Mouse (Mus musculus) thymus, postnatal 14 days (tissue): ENCODE results near the gene Ostf1.

Experiments used
- DNase-seq: peaks from one replicate; pipeline ENCODE4 v3.0.0; 2021

Gene Ostf1

GRCm38 (mm10) chr19:18631644-18632219, at the start of gene Ostf1, which contains the start of gene Nmrk1:
Gene Ostf1, minus strand, starts transcription at chr19:18631823.
Gene Nmrk1, plus strand, starts transcription at chr19:18631950.
- peak; percentile 96 for DNase-seq

- no peak for DNase-seq
These were observed 41.5 kb upstream of the Ostf1 start for GRCm38 (mm10) chr19:18673116-18673515.

DNA sequence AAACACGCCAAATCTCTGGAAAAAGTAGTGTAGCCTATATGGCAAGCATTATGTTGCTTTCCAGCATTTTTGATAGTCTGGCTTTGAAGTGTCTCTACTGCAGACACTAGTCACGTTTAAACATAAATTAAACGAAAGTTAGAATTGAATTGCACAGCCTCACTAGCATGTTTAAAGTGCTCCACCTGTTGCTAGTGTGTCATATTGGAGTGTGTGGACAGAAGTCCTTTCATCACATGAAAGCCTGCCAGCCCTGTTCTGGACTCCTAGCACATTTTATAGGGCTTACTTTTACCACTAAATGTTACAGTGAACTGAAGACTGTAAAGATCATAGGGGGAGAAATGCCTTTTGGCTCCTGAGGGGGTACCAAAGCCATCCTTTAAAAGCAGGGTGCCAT, 40.9 kb upstream of the Ostf1 start:
- DNase-seq: no peak

DNA sequence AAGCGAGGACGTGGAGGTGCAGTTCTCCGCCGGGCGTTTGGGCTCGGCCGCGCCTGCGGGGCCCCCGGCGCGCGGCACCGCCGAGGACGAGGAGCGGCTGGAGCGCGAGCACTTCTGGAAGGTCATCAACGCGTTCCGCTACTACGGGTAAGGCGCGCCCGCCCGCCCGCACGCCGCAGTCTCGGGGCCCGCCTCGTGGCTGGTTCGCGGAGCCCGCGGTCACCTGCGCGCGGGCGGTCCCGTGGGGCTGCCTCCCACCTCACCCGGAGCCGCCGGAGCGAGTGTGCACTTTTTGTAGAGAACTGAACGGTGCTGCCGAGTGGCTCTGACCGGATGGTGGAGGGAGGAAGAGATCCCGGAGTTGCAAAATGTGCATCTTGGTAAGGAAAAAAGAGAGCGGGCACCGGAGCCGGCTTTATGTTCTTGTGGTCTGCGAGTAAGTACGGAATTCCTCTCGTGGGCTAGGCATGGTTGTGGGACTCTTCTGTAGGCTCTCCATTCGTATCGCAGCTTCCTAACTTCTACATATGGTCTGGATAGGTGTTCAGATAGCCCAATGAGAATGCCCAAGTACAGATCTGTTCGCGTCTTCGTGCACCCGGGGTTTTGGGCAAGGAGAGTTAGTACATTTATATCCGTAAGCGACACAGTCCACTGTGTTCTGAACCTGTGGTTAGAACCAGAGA, 39.6 kb upstream of the Ostf1 start:
- DNase-seq: peak; percentile 66

DNA sequence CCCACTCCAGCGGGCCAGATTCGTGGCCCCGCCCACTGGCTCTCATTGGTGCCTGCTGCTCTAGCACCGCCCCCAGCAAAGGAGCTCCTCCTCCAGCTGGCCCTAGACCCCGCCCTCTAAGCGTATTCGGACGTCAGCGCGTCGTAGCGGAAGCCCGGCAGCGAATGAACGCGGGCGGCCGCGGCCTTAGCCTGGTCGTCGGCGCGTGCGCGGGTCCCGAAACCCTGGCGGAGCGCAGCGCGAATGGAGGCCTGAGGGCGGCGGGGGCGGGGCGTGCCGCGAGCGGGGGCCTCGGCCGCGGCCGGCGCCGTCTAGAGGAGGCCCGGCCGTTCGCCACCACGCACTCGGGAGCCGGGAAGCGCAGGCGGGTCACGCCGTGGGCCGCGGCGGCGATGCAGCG, 39.0 kb upstream of the Ostf1 start, which contains the start of gene Carnmt1:
TSS of gene Carnmt1 (plus strand) at position 157 of the 400 bp plus-strand sequence.
- DNase-seq: peak; percentile 99

DNA sequence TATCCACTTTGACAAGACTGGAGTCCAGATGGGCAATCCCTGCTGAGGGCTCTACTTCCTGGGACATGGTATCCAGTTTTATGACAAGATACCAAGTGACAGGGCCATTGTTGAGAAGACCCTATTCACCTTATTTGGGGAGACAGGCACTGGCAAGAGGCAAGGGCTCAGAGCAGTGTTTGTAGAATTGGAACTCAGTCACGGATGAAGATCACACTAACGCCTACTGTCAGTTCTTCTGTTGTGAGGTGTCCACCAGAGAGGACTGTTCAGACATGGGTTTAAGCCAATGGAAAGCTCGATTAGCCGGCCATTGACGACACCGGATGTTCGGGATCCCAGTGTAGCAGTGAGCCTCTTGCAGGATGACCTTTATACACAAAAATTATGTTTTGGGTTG, 37.9 kb upstream of the Ostf1 start:
- no peak for DNase-seq

DNA sequence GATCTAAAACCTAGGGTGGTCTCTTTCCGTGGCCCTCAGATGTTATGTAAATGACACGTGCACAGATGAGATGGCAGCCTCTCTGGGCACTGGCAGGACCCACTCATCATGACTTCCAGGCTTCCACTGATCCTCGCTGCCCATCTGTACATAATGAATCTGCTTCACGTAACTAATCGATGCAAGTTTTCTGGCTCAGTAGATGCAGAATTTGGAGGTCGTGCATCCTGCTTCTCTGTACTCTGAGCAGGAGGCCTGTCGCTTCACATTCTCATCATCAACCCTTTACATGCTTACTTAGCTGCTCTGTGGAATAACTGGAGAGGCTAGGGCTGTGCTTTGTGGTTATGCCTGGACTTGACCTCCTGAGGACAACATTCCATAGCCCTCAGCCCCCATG, 35.3 kb upstream of the Ostf1 start:
- no peak for DNase-seq

DNA sequence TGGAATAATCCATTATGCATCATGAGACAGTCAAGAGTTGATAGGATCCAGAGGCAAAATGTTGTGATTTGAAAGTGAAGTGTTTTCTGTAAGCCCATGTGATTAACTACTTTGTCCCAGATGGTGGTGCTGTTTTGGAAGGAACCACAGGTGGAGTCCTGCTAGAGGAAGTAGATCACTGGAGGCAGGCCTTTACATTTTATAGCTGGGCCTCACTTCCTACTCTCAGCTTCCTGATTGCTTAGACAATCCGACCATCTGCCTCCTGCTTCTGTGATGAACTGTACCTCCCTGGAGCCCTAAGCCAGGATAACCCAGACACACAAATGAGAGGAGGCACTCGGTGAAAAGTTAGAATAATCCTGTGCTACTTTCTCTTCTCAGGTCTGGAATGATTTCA, 32.3 kb upstream of the Ostf1 start:
- DNase-seq: no peak

DNA sequence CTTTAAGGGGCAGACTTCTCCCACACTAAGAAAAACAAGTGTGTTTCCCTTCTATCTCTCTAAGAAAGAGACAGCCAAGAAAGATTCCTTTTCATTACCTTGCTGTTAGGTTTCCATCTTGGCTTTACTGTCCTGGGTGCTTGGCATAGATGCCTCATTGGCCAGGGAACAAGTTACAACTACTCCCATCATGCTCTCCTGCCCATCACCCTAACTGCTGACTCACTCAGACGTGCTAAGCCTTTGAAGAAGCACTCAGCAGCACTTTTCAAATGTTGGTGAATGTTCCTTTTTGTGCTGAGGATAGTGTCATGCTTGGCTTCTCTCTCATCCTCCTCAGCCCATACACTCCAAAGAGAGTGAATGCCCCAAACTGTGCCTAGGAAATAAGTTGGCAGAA, 30.1 kb upstream of the Ostf1 start:
- no peak for DNase-seq

DNA sequence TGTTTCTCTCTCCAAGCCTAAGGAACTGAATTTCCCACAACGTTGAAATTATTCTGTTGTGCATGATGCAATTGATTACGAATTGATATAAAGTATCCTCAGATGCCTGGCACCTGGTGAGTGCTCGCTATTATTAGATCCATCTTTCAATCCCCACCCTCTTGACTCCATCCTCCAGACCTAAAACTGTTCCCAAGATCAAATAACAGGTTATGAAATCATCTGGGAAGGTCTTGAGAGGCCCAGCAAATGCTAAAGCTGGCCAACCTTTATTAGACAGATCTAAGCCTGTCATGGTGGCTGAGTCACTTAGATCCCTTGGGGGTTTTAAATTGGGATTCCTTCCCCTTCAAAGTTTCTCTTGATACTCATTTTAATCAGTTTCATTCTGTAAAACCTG, 28.8 kb upstream of the Ostf1 start:
- no peak for DNase-seq

DNA sequence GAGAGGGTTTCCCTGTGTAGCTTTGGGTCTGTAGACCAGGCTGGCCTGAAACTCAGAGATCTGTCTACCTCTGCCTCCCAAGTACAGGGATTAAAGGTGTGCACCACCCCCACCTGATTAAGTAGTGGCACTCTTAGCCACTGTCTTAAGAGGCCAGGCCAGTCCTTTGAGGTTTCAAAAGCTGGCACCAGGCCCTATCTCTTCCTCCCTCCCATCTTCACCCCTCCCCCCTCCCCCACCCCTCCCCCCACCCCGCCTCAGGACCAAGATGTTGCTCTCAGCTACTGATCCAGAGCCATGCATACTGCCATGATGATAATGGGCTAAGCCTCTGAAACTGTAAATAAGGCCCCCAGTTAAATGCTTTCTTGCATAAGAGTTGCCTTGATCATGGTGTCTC, 27.7 kb upstream of the Ostf1 start:
- DNase-seq: no peak

- no peak for DNase-seq
These were observed 26.9 kb upstream of the Ostf1 start for GRCm38 (mm10) chr19:18658473-18658872.

- no peak for DNase-seq
These were observed 24.4 kb upstream of the Ostf1 start for GRCm38 (mm10) chr19:18655999-18656398.

DNA sequence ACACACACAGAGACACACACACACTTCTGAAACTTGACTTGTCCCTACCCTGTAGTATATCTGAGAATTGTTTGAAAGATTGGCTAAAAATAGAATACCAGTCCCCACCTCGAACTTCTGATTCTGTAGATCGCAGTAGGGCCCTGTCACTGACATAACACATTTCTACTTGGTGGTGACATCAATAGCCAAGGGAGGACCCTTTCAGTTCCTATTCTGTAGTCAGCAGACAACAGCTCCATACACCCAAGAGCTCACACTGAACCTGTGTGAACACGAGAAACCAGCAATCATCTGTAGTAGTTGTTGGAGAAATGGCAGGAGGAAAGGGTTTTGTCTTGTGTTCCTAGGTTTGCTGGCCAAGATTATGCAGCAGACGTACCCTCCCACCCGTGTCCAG, 23.4 kb upstream of the Ostf1 start:
- no peak for DNase-seq

- no peak for DNase-seq
These were observed 22.7 kb upstream of the Ostf1 start for GRCm38 (mm10) chr19:18654330-18654729.

DNA sequence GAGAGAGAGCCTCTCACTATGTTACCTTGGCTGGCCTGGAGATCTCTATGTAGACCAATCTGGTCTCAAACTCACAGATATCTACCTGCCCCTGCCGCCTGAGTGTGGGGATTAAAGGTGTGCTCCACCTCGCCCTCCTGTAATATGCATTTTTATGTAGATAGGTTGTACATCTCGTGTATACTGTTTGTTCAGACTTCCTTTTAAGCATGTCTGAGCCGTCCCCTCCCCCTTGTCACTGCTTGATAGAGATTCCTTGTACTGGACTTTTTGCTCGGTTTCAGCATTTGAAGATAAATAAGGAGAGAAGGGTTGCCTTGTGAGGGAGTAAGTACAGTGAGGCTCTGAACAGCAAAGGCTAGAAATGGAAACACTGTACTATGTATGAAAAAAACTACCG, 21.4 kb upstream of the Ostf1 start:
- no peak for DNase-seq

GRCm38 (mm10) chr19:18652592-18652991, 21.0 kb upstream of the Ostf1 start:
- DNase-seq: no peak

DNA sequence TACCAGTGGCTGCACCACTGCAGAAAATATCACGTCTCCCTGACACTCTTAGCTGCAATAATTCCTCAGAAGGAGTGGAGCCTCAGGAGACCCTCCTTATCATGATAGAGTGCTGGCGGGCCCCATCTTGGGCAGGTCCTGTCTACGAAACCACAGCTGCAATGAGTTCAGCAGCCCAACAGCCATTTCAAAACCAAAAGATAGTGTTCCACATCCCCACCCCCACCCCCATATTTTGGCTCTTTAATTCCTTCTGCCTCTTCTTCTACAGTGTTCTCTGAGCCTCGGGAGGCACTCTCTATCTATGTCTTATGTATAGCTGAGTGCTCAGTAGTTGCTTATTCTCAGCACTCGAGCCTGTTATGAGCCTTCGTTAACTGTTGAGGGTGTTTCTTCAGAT, 18.9 kb upstream of the Ostf1 start:
- no peak for DNase-seq

- no peak for DNase-seq
These were observed 18.3 kb upstream of the Ostf1 start for GRCm38 (mm10) chr19:18649955-18650354.

GRCm38 (mm10) chr19:18648558-18648945, 16.9 kb upstream of the Ostf1 start:
- no peak for DNase-seq

DNA sequence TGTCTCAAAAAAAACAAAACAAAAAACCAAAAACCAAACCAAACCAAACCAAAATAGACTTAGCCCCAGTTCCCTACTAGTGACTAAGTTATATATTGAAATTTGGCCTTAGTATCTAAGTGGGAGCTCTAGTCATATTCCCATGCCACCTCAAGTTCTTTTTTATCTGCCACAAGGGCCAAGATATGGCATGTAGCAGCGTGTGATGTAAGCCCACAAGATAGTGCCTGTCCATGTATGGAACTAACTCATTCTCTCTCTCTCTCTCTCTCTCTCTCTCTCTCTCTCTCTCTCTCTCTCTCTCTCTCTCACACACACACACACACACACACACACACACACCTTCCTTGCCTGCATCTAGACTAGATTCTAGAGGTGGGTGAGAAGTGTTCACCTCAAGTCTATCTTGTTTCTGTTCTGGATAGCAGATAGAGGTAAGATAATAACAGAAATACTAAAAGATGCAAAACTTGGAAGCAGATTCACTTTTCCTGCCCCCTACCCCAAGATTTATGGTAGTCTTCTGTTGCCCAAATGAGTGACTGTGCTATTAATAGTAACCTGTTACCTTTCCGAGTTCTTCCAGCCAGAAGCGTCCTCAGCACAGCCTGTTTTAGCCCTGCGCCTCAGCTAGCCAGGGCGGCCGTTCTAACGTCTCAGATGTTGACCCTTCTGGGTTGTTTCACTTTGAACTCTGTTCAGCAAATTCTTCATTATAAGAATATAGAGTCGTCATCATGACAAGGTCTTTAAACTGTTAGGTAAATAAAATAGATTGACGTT, 16.3 kb upstream of the Ostf1 start:
- DNase-seq: no peak

GRCm38 (mm10) chr19:18646853-18647420, 15.3 kb upstream of the Ostf1 start:
- peak; percentile 26 for DNase-seq

DNA sequence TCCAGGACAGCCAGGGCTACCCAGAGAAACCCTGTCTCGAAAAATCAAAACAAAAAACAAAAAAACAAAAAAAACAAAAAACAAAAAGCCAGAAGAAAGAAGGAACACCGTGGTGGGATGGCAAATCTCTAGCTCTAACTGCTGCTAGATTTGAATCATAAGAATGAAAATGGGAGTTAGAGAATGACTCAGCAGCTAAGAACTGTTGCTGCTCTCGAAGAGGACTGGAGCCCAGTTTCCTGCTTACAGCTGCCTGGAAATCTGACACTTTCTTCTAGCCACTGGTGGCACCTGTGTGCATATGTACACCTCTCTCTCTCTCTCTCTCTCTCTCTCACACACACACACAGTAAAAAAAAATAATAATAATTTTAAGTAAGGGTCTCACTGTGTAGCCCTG, 14.8 kb upstream of the Ostf1 start:
- peak; percentile 28 for DNase-seq

- DNase-seq: no peak
These were observed 12.5 kb upstream of the Ostf1 start for GRCm38 (mm10) chr19:18644084-18644483.
